Mouse (Mus musculus): ENCODE results near the gene Ank. TPM values are rescaled to one million over a fixed set of nuclear protein-coding genes. Genes with fewer than 3 reads are reported as not detected.
A peak's percentile ranks its signal among the peaks of the same experiment; 100 is the strongest.

The Ank gene
- polyA plus RNA-seq, 1 experiment from 2014 or later: 8.9 TPM

GRCm38 (mm10) chr15:27486279-27486618, 19.8 kb downstream of the Ank start:
- Histone ChIP-seq H3K36me3 (no peaks in the 10 kb centered on the region), H3K4me3 (no peak overlapping the region), H3K4me2 (peak overlapping the region; percentile 51), H3K4me1 (peaks cover 55% of the 10 kb centered on the region), H3K27me3 (no peaks in the 10 kb centered on the region), H3K9me3 (no peaks in the 10 kb centered on the region), H3K27ac (peak overlapping the region; percentile 68), H3K9ac (peak overlapping the region; percentile 49; the same call in 1 of the 2 replicates)
- ATAC-seq (ENCODE audit: insufficient number of reproducible peaks, insufficient read depth, low FRiP score, low TSS enrichment, low read depth): no peak
- 30% methylated on average over 5 of the region's 5 CpGs for WGBS

DNA sequence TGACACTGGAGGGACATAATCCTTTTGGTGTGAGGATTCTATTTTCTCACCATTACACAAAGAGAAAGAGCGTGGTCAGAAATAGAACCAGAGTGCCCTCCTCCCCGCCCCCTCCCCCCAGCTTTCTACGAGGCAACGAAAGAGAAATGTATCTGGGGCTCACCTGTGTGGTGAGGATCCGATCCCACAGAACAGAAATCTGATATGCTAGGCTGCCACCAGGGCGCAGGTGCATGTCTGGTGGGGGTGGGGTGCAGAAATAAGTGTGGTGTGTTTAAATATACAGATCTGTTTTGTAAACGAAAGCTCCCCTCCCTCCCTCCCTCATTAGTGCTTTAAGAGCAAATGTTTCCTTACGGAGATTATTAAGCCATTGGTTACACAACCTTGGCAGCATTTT, 20.6 kb downstream of the Ank start:
- Histone ChIP-seq H3K9me3 (no peaks in the 10 kb centered on the region), H3K4me1 (peaks cover 52% of the 10 kb centered on the region), H3K4me2 (peak overlapping the region; percentile 51), H3K4me3 (no peak overlapping the region), H3K27ac (peak overlapping the region; percentile 68; the same call in 1 of the 2 replicates), H3K36me3 (no peaks in the 10 kb centered on the region), H3K27me3 (no peaks in the 10 kb centered on the region), H3K9ac (no peak overlapping the region)
- ATAC-seq (ENCODE audit: insufficient number of reproducible peaks, insufficient read depth, low FRiP score, low TSS enrichment, low read depth): no peak
- WGBS: 42% methylated on average over 8 of the region's 8 CpGs

- WGBS: 46% methylated on average over 10 of the region's 10 CpGs
Observed at GRCm38 (mm10) chr15:27488042-27488441, 21.6 kb downstream of the Ank start.

GRCm38 (mm10) chr15:27490676-27491075, 24.2 kb downstream of the Ank start:
- Histone ChIP-seq H3K9me3 (no peaks in the 10 kb centered on the region), H3K27ac (peak overlapping the region; percentile 4; the same call in 1 of the 2 replicates), H3K4me2 (no peak overlapping the region), H3K4me1 (peaks cover 63% of the 10 kb centered on the region), H3K36me3 (no peaks in the 10 kb centered on the region), H3K4me3 (no peak overlapping the region), H3K9ac (no peak overlapping the region), H3K27me3 (no peaks in the 10 kb centered on the region)
- WGBS: 59% methylated on average over 9 of the region's 9 CpGs
- ATAC-seq (ENCODE audit: insufficient number of reproducible peaks, insufficient read depth, low FRiP score, low TSS enrichment, low read depth): no peak

More at GRCm38 (mm10) chr15:27488042-27488441, 21.6 kb downstream of the Ank start:
- Histone ChIP-seq H3K9me3 (no peaks in the 10 kb centered on the region), H3K4me1 (peaks cover 52% of the 10 kb centered on the region), H3K27ac (0 out of 2 replicates have a peak overlapping the region, but pooled peaks have one; percentile 24), H3K27me3 (no peaks in the 10 kb centered on the region), H3K9ac (no peak overlapping the region), H3K4me3 (no peak overlapping the region), H3K4me2 (no peak overlapping the region), H3K36me3 (no peaks in the 10 kb centered on the region)
- ATAC-seq (ENCODE audit: insufficient number of reproducible peaks, insufficient read depth, low FRiP score, low TSS enrichment, low read depth): no peak

- Histone ChIP-seq H3K27ac (no peak overlapping the region), H3K9ac (no peak overlapping the region), H3K4me2 (no peak overlapping the region), H3K9me3 (no peaks in the 10 kb centered on the region), H3K27me3 (no peaks in the 10 kb centered on the region), H3K36me3 (no peaks in the 10 kb centered on the region), H3K4me3 (no peak overlapping the region), H3K4me1 (peaks cover 54% of the 10 kb centered on the region)
- ATAC-seq (ENCODE audit: insufficient number of reproducible peaks, insufficient read depth, low FRiP score, low TSS enrichment, low read depth): no peak
- WGBS: 90% methylated on average over 8 of the region's 8 CpGs
Observed at GRCm38 (mm10) chr15:27491425-27492070, 25.1 kb downstream of the Ank start.

DNA sequence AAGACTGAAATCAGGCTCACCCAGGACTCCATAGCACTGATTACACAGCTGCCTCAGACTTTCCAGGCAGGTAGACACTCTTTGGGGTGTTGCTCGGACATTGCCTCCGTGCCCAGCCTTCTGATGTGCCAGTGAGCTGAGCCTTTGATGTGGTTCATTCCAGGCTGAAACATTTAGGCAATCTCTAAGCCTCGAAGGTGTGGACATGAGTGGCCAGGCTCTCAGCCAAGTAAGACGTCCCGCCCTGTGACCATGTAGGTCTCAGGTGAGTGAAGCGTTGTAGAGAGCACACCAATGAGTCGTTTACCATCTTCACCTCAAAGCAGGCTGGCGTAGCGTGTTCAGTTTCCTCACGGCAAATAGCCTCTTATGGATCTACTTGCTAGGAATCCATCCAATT, 25.7 kb downstream of the Ank start:
- no peak overlapping the region for H3K9ac ChIP-seq
- H3K4me1 ChIP-seq: peaks cover 54% of the 10 kb centered on the region
- WGBS: 88% methylated on average over 10 of the region's 10 CpGs
- no peaks in the 10 kb centered on the region for H3K9me3 ChIP-seq
- no peaks in the 10 kb centered on the region for H3K27me3 ChIP-seq
- no peak for ATAC-seq (ENCODE audit: insufficient number of reproducible peaks, insufficient read depth, low FRiP score, low TSS enrichment, low read depth)
- no peaks in the 10 kb centered on the region for H3K36me3 ChIP-seq
- H3K4me3 ChIP-seq: no peak overlapping the region
- H3K4me2 ChIP-seq: no peak overlapping the region
- no peak overlapping the region for H3K27ac ChIP-seq

DNA sequence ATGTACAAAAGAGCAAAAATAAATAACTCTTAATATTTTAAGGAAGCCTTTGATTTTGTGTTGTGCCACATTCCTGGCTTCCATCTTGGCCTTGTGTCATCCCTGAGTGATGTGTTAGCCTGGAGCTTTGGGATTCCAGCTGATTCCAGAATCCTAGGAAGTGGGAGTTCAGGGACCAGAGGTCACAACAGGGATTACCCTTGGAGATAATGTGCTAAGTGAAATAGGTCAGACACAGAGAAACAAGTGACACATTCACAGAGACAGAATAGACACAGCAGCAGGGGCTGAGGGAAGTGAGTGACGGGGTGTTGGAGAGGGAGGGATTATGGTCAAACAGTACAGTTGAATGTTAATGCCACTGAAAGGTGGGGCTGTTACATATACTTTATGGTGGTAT, 26.3 kb downstream of the Ank start:
- H3K4me3 ChIP-seq: no peak overlapping the region
- H3K4me2 ChIP-seq: no peak overlapping the region
- H3K27me3 ChIP-seq: no peaks in the 10 kb centered on the region
- no peak overlapping the region for H3K9ac ChIP-seq
- peaks cover 53% of the 10 kb centered on the region for H3K4me1 ChIP-seq
- H3K9me3 ChIP-seq: no peaks in the 10 kb centered on the region
- no peaks in the 10 kb centered on the region for H3K36me3 ChIP-seq
- 84% methylated on average over 1 of the region's 1 CpGs for WGBS
- no peak overlapping the region for H3K27ac ChIP-seq
- ATAC-seq (ENCODE audit: insufficient number of reproducible peaks, insufficient read depth, low FRiP score, low TSS enrichment, low read depth): no peak

GRCm38 (mm10) chr15:27493516-27493915, 27.0 kb downstream of the Ank start:
- peaks cover 45% of the 10 kb centered on the region for H3K4me1 ChIP-seq
- no peak overlapping the region for H3K4me3 ChIP-seq
- H3K27me3 ChIP-seq: no peaks in the 10 kb centered on the region
- no peak for ATAC-seq (ENCODE audit: insufficient number of reproducible peaks, insufficient read depth, low FRiP score, low TSS enrichment, low read depth)
- WGBS: 57% methylated on average over 10 of the region's 10 CpGs
- no peaks in the 10 kb centered on the region for H3K9me3 ChIP-seq
- no peak overlapping the region for H3K4me2 ChIP-seq
- H3K36me3 ChIP-seq: no peaks in the 10 kb centered on the region
- no peak overlapping the region for H3K27ac ChIP-seq
- H3K9ac ChIP-seq: no peak overlapping the region

GRCm38 (mm10) chr15:27495981-27496401, 29.5 kb downstream of the Ank start:
- Histone ChIP-seq H3K27me3 (no peaks in the 10 kb centered on the region), H3K4me2 (no peak overlapping the region), H3K27ac (no peak overlapping the region), H3K4me1 (peaks cover 29% of the 10 kb centered on the region), H3K9me3 (no peaks in the 10 kb centered on the region), H3K36me3 (no peaks in the 10 kb centered on the region), H3K9ac (no peak overlapping the region), H3K4me3 (no peak overlapping the region)
- 73% methylated on average over 5 of the region's 5 CpGs for WGBS
- ATAC-seq (ENCODE audit: insufficient number of reproducible peaks, insufficient read depth, low FRiP score, low TSS enrichment, low read depth): no peak

DNA sequence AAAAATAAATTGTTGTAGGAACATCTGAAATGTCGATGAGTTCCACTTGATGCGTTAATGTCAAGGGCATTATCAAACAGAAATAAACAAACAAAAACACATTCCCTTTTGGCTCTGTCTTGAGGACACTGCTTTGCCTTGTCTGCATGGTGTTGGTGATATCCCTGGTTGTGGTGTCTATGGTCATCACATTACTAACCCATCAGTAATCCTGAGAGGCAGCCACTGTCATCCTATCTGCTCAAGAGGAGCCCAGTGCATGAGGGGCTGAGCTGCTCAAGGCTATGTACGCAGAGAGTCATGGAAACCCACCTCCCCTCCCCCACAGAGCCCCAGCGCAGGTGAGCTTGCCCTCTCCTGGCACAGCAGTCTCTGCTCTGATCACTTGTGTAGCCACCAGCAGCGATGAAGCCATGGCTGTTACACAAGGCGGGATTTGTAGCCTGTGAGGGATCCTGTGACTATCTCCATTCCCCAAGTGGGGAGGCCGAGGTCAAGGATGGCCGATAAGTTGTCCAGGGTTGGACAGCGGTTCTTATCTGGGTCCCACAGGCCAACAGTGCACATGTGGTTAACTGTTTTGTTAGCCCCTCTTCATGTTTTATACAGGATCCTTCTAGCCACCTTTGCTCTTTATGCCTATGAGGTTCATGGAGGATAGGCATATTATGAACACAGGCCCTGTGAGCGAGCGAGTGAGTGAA, 30.3 kb downstream of the Ank start:
- 75% methylated on average over 11 of the region's 11 CpGs for WGBS
- no peak overlapping the region for H3K27ac ChIP-seq
- H3K9ac ChIP-seq: no peak overlapping the region
- H3K4me2 ChIP-seq: no peak overlapping the region
- H3K4me1 ChIP-seq: peaks cover 28% of the 10 kb centered on the region
- no peaks in the 10 kb centered on the region for H3K36me3 ChIP-seq
- no peaks in the 10 kb centered on the region for H3K27me3 ChIP-seq
- H3K9me3 ChIP-seq: no peaks in the 10 kb centered on the region
- H3K4me3 ChIP-seq: no peak overlapping the region
- ATAC-seq (ENCODE audit: insufficient number of reproducible peaks, insufficient read depth, low FRiP score, low TSS enrichment, low read depth): no peak

GRCm38 (mm10) chr15:27497300-27497997, 31.0 kb downstream of the Ank start:
- Histone ChIP-seq H3K27me3 (no peaks in the 10 kb centered on the region), H3K4me3 (no peak overlapping the region), H3K4me1 (peaks cover 30% of the 10 kb centered on the region), H3K36me3 (no peaks in the 10 kb centered on the region), H3K9me3 (no peaks in the 10 kb centered on the region), H3K9ac (no peak overlapping the region), H3K27ac (no peak overlapping the region), H3K4me2 (no peak overlapping the region)
- WGBS: 57% methylated on average over 7 of the region's 7 CpGs
- ATAC-seq (ENCODE audit: insufficient number of reproducible peaks, insufficient read depth, low FRiP score, low TSS enrichment, low read depth): no peak

- Histone ChIP-seq H3K4me1 (peaks cover 33% of the 10 kb centered on the region), H3K4me3 (no peak overlapping the region), H3K9me3 (no peaks in the 10 kb centered on the region), H3K27ac (no peak overlapping the region), H3K27me3 (no peaks in the 10 kb centered on the region), H3K9ac (no peak overlapping the region), H3K4me2 (no peak overlapping the region), H3K36me3 (no peaks in the 10 kb centered on the region)
- 82% methylated on average over 5 of the region's 5 CpGs for WGBS
- ATAC-seq (ENCODE audit: insufficient number of reproducible peaks, insufficient read depth, low FRiP score, low TSS enrichment, low read depth): no peak
Observed at GRCm38 (mm10) chr15:27498078-27498477, 31.6 kb downstream of the Ank start.
